Mouse (Mus musculus): Measurements from ENCODE around the gene Oxa1l.

Gene Oxa1l

DNA sequence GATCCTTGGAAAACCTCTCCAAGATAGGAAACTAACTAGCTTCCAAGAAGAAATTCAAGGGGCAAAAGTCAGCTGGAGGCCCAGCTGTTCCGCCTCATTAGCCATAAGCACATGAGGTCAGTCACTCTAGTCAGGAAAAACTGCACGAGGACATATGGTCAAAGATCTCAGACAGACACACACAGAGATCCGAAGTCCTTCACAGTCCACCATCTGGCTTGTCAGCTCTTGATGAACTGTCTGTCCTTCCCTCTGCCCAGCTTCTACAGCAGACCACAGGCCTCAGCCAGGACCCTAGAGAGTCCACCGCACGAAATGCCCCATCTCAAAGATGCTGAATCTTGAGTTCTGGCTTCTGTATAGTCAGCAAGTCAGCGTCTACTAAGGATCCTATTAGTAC lies 26.9 kb downstream of the Oxa1l start:
- POLR2A ChIA-PET = interaction anchor here in 1 of 4 experiments (0.7 to 1.3 kb wide), 5 partner anchors 11 to 26 kb away, joined by 3 to 6 read pairs (median 4); partner anchors contain the start of gene Oxa1l
- CTCF ChIA-PET = interaction anchor here in 3 of 4 experiments (0.6 to 1.5 kb wide), 3 partner anchors 11 to 22 kb away, joined by 3 to 4 read pairs (median 3); no protein-coding TSS in a partner anchor

DNA sequence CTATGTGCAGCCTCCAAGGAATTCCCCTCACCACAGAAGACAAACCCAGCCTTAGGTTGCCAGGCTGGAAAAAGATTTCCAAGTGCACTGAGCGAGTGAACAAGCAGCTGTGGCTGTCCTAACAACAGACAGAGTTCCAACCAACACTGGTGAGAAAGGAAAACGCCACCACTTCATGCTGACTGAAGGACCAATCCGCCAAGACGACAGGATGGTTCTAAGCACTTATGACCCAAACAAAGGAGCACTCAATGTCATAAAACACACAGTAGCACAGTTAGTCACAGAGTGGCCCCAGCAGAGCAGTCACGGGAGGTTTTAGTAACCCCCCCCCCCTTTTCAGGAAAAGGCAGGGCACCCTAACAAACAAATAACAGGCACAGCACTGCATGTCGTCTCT lies 30.2 kb downstream of the Oxa1l start:
- POLR2A ChIA-PET = interaction anchor here in 1 of 4 experiments (0.7 to 2.2 kb wide), 2 partner anchors 11 to 22 kb away, joined by 3 to 5 read pairs; no protein-coding TSS in a partner anchor
- CTCF ChIA-PET = interaction anchor here in 1 of 4 experiments (0.9 to 1.0 kb wide), 2 partner anchors 15 to 17 kb away, joined by 4 to 5 read pairs; no protein-coding TSS in a partner anchor

DNA sequence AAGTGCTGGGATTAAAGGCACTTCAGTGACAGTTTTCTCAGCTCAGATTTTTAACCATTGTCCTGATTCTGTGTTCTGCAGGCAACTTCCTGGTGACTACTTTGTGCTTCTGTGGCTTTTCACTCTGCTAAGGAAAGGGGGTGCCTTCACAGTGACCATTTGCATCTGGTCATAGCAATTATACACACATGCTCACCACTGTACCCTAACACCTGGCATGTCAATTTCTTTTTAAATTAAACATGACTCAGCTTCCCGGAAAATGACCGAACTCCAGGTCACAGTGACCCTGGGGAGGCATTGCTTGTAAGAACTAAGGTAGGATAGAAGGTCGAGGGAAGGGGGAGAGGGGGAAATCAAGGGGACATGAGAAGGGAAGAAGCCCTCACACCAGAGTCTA lies 33.2 kb downstream of the Oxa1l start:
- CTCF ChIA-PET = interaction anchor here in 1 of 4 experiments (0.6 kb wide), 1 partner anchor 54 kb away, joined by 7 read pairs; no protein-coding TSS in a partner anchor

DNA sequence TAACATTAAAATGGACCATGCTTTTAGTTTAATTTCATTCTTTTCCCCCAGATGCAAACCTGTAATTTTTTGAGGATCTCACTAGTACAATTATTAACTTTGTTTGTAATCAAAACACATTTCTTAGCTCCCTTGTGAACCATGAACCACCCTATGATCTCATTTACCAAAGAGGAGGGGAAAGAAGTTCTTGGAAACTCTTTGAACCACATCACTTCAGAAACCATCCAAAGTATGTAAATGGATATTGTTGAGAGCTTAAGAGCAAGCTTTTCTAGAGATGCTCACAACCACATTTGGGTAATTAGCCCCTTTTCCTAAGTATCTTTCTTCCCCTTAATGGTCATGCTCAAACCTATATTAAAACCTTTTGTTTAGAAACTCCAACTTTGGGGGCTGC lies 33.7 kb downstream of the Oxa1l start:
- CTCF ChIA-PET = interaction anchor here in 1 of 4 experiments (0.6 kb wide), 2 partner anchors 54 to 155 kb away, joined by 3 to 7 read pairs; no protein-coding TSS in a partner anchor
- POLR2A ChIA-PET = interaction anchor here in 1 of 4 experiments (0.9 to 1.5 kb wide), 3 partner anchors 11 to 19 kb away, joined by 4 to 8 read pairs (median 4); no protein-coding TSS in a partner anchor

More for the DNA sequence above, 33.2 kb downstream of the Oxa1l start:
- POLR2A ChIA-PET = interaction anchor here in 1 of 4 experiments (0.9 to 1.5 kb wide), 3 partner anchors 10 to 18 kb away, joined by 4 to 8 read pairs (median 4); no protein-coding TSS in a partner anchor

DNA sequence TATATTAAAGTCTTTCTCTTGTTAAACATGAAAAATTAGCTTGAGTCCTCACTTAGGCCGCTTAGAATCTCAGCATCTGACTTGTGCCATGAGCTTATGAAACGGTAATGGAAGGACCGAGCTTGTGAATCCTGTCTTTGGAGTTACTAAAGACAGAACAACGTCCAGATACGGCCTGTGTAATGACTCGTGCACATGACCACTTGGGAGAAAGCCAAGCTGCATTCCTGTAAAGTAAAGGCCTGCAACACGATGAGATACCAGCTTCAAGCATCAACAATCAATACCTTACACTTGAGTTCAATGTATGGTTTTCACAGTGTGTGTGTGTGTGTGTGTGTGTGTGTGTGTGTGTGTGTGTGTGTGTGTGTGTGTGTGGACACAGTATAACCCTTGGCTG lies 36.1 kb downstream of the Oxa1l start:
- ChIA-PET CTCF (interaction anchor here in 1 of 4 experiments (0.6 kb wide), 1 partner anchor 590 kb away, joined by 4 read pairs; no protein-coding TSS in a partner anchor), POLR2A (interaction anchor here (0.6 to 1.7 kb wide), 10 partner anchors 10 to 162 kb away, joined by 3 to 7 read pairs (median 3); no protein-coding TSS in a partner anchor)

DNA sequence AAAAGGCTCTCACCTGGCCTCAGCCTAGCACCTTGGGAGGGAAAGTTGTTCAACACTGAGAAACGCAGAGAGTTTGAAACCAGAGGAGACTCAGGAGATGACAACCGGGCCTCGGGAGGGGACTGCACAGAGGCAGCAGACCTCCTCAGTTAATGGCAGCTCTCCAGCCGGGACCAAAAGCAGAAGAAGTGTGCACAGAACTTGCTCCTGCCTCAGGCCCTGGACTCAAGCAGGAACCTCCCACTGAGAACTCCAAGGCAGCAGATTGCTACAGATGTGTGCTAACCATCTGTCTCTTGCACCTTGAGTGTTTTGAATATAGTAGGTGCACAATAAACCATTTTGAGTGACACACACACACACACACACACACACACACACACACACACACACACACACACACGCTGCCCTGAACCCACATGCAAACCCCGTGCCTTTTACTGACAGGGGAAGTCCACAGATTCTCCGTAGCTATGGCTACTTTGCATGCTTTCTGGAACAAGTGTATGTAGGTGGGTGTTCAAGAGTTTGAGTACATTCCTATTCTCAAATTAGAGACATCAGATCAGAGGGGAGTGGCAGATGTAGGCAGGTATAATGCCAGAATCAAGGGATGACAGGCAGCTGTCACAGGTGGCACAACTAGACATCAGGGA lies 37.4 kb downstream of the Oxa1l start:
- ChIA-PET POLR2A (interaction anchor here in 1 of 4 experiments (0.6 kb wide), 1 partner anchor 45 kb away, joined by 3 read pairs; no protein-coding TSS in a partner anchor), CTCF (no interaction called here)

DNA sequence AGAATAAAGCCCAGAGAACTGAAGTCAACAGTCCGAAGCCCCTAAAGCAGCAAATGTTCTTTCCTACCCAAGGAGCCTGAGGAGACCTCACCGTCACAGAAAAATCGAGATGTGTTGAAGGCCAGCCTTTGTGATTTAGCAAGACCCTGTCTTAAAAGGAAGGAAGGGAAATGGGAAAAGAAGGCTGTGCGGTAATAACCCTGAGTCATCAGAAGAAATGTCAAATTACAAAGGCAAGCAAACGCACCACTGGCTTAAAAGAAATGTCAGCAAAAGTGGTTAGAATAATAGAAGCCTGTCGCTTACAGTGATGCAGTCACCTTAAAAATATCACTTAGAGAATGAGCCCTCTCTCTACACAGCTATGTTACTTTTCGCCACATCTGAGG lies 37.9 kb downstream of the Oxa1l start:
- CTCF ChIA-PET = no interaction called here

DNA sequence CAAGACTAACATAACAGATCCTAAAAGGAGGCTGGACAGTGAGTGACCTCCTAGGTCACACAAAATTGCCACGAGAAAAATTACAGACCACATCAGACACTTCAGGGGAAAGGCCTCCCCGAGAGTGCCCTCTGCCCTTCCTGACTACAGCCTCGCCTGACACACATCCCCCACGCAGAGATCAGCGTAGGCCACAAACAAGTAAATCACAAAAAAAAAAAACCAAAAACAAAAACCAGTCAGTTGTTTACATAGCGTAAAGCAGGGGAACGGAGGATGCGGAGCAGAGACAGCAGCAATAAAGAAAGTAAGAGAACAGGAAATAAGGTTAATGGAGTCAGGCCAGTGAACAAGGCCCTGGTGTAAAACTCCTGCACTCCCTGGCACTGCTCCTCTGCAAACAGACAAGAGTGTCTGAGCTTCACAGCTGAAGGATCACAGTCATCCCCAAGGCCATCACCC lies 38.3 kb downstream of the Oxa1l start:
- POLR2A ChIA-PET = no interaction called here
- CTCF ChIA-PET = no interaction called here

More for the DNA sequence above, 37.9 kb downstream of the Oxa1l start:
- POLR2A ChIA-PET = no interaction called here

DNA sequence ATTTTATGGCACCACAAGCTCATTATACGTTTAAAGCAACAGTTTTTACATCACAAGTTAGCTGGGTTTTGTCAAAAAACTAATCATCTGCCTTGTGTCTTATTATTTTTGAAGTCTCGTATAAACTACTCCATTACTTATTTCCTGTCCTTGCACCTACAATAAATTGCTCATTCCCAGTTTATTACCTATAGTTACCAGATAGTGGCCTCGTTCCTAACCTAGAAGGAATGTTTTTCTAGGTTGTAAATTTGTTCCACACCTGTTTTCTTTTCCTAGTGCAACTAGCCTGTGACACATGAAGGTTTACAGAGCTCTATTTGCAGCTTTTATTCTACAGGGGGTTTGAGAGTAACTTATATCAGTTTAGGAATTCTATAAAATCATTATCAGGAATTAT lies 41.1 kb downstream of the Oxa1l start:
- CTCF ChIA-PET = interaction anchor here in 1 of 4 experiments (1.5 kb wide), 1 partner anchor 13 kb away, joined by 3 read pairs; no protein-coding TSS in a partner anchor
- POLR2A ChIA-PET = interaction anchor here in 2 of 4 experiments (1.0 to 1.3 kb wide), 4 partner anchors 8 to 18 kb away, joined by 3 to 4 read pairs (median 3); no protein-coding TSS in a partner anchor

DNA sequence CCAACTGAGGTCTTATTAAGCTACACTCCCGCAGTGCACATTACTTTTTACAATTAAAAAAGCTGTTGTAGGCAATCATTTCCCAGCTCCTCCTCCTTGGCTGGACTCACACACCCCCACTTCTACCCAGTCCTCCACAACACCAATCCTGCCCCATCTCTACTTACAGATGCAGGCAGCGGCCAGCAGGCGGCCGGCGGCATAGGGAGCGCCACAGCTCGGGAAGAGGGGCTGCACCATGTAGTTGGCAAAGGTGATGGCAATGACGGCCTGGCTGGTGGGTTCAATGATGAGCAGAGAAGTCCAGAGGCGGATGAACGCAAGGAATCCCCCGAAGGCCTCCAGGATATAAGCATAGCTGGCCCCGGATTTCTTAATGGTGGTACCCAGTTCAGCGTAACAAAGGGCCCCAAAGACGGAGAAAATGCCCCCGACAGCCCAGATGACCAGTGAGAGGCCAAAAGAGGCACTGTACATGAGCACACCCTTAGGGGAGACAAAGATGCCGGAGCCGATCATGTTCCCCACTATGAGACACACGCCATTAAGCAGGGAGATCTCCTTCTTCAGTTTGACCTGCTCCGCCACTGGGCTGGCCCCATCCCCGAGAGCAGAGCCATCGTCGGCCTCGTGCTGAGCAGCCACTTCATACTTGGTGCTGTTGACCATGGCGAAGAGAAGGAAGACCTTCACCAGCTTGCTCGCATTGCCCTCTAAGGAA lies 47.9 kb downstream of the Oxa1l start:
- ChIA-PET POLR2A (interaction anchor here in 2 of 4 experiments (0.7 to 1.5 kb wide), 10 partner anchors 7 to 150 kb away, joined by 3 to 4 read pairs (median 3); partner anchors contain the start of gene Slc7a7 (in 1 of the 2)), CTCF (interaction anchor here (0.6 to 1.7 kb wide), 15 partner anchors 9 to 231 kb away, joined by 3 to 9 read pairs (median 3); partner anchors contain the start of gene Slc7a7 (in 2 of the 4))

DNA sequence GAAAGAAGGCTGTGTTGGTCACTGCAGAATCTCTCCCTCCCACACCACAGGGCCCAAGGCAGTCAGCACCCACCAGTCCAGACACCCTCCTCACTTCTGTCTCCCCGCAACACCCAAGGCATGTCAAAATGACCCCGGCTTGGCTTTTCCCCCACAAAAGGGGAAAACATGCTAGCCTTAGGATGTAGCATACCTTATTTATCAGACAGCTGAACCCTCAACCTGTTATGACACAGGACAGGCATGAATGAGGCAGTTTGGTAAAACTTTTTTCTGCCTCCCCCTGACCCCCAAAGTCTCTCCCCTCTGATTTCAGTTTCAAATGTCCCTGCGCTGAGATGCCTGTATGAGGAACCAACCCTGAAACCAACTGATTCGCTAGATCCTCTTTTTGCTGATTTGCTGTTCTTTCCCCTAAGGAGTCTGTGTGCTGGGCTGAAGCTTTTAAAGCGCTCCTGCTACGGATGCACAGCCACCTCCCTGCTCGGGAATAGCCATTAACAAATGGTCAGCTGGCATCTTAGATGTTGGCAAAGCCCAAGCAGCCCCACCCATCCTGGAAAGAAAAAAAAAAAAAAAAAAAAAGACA lies 48.5 kb downstream of the Oxa1l start:
- POLR2A ChIA-PET = interaction anchor here in 2 of 4 experiments (0.7 to 5.4 kb wide), 20 partner anchors 8 to 1088 kb away, joined by 3 to 41 read pairs (median 4); partner anchors contain the start of gene Slc7a7 (in 1 of the 2)
- CTCF ChIA-PET = interaction anchor here (0.7 to 1.7 kb wide), 15 partner anchors 8 to 507 kb away, joined by 3 to 9 read pairs (median 4); partner anchors contain the start of gene Slc7a7 (in 1 of the 4)

DNA sequence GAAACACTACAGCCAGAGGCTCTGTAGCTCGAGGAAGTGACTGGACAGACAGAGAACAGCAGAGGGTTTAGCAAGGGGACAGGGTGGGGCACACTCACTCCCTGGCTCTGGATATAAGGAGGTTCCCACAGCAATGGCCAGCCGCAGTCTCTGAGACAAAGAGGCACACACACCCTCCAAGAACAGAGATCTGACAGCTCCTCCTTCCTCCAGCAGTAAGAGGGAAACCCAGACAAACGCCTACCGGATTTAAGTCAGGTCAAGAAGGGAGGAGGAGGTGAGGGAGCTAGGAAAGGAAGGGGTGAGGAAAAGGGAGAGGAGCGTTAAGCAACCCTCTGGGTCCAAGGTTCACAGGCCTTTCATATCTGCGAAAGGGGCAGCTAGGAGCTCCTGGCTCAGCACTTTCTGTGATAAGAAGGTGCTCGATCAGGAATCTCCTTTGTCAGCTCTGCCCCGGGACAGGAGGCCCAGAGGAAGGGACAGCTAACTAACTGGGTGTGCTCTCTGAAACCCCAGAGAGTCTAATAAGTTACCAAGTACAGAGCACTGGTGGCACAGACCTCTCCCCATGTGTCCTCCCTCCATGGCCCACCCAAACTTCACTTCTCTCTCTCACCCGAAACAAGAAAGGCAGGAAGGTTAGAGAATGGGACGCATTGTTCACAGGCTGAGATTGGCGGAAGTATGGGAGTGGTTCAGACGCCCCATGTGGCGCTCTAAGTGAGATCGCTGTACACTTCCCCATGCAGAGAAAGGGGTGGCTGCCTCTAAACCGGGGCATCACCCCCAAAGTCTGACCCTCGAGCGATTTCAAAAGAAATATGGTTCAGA lies 49.6 kb downstream of the Oxa1l start:
- POLR2A ChIA-PET = interaction anchor here in 3 of 4 experiments (0.6 to 10.3 kb wide), 30 partner anchors 9 to 1087 kb away, joined by 3 to 82 read pairs (median 4); partner anchors contain the start of genes Abhd4 (in 2 of the 3), Dad1 (in 2 of the 3), Lrp10 (in 1 of the 3) and Mrpl52 (in 1 of the 3)
- CTCF ChIA-PET = interaction anchor here (0.6 to 2.2 kb wide), 24 partner anchors 23 to 506 kb away, joined by 3 to 9 read pairs (median 4); no protein-coding TSS in a partner anchor

DNA sequence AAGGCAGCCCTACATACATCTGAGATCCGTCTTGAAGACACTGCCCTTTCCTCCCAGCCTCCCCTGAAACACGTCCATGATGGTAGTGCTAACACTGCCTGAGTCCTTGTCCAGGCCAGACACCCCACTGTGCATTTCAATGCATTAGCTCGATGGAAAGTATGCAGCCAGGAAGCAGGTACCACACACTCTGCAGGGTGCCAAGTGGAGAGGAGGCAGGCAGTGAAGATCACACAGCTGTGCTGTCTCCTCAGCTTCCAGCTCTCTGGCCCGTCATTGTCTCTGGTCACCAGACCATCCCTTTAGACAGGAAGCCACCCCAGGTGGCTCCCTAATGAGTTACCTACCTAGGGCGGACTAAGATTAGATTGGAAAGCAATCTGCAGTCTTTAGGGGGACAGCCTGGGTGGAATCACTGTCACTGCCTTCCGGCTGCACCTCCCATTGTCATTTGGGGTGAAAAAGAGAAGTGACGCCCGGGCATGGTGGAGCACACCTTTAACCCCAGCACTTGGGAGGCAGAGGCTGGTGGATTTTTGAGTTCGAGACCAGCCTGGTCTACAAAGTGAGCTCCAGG lies 51.5 kb downstream of the Oxa1l start:
- ChIA-PET POLR2A (interaction anchor here (0.6 to 10.3 kb wide), 35 partner anchors 9 to 182 kb away, joined by 3 to 82 read pairs (median 4); partner anchors contain the start of genes Abhd4 (in 1 of the 4), Dad1 (in 1 of the 4), Haus4 (in 1 of the 4) and Lrp10 (in 1 of the 4)), CTCF (interaction anchor here (0.6 to 3.2 kb wide), 35 partner anchors 10 to 497 kb away, joined by 3 to 18 read pairs (median 5); partner anchors contain the start of gene Mrpl52 (in 1 of the 4))

DNA sequence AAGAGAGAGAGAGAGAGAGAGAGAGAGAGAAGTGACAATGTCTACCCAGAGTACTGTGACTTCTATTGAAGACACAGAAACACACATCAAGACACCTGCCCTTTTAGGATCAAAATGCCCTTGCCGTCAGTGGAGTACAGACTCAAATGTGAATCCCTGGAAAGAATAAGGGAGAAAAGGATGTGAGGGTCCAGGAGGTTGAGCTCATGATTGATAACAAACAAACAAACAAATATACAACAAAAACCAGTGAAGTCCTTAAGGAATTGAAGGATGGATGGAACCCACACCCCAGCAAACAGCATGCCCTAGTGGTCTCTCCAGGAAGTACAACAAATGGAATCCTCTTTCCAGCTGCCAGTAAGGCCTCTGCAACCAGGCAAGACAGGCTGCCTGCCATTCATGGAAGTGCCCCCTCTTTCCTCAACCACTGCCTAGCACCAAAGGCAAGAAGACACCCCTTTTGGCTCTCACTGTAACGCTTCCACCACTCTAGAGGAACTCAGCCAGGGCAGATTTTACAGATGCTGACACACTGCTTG lies 52.1 kb downstream of the Oxa1l start:
- ChIA-PET POLR2A (interaction anchor here in 3 of 4 experiments (0.6 to 10.3 kb wide), 35 partner anchors 10 to 231 kb away, joined by 3 to 82 read pairs (median 4); partner anchors contain the start of genes Abhd4 (in 1 of the 3), Dad1 (in 1 of the 3), Haus4 (in 1 of the 3) and Lrp10 (in 1 of the 3)), CTCF (interaction anchor here (0.5 to 3.2 kb wide), 41 partner anchors 9 to 497 kb away, joined by 3 to 18 read pairs (median 5); partner anchors contain the start of genes 1700123O20Rik (in 1 of the 4), Acin1 (in 1 of the 4) and Mrpl52 (in 1 of the 4))

DNA sequence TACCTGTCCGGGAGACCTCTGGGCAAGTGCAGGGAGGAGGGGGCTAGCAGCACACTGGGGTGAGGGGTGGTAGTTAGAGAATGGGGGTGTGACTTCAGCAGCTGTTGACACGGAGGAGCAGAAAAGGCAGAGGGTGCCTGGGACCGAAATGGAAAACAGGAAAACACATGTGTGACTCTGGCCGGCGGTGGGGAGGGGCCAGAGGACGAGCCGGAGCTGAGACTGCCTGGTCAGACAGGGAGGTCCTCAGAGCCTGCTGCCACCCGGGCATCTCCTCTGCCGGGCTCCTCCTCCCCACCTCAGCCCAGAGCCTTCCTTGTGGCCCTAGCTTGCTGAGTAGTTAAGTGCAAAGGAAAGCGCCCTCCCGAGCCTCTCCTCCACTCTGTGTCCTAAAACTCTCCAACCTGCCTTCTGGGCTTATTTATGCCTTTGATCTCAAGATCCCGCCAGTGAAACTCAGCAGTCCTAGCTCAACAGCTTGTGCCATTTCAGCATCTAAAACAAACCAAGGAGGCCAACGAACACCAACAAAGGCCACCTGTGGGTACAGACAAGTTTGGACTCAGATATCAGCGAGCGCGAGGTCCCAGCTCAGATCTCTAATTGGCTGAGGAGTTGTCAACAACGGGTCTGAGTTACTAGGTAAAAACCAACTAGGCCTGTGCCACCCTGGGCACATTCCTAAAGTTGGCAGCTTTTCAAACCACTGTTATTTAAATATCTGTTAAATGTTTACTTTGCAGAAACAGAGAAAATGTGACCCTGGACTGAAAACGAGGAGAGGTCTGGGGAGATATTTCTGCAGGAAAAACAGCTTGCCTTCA lies 53.5 kb downstream of the Oxa1l start:
- ChIA-PET CTCF (interaction anchor here (0.6 to 3.2 kb wide), 28 partner anchors 9 to 350 kb away, joined by 3 to 18 read pairs (median 4); partner anchors contain the start of genes 1700123O20Rik (in 1 of the 4) and Acin1 (in 1 of the 4)), POLR2A (interaction anchor here in 3 of 4 experiments (0.6 to 10.3 kb wide), 27 partner anchors 9 to 230 kb away, joined by 3 to 82 read pairs (median 4); partner anchors contain the start of genes 4931414P19Rik (in 1 of the 3), Haus4 (in 1 of the 3), Mmp14 (in 1 of the 3) and Mrpl52 (in 1 of the 3))

Data from embryonic stem cell, embryonic (primary cell).